Mouse (Mus musculus): Measurements from ENCODE around the gene Ypel2. TPM values are rescaled to one million over a fixed set of nuclear protein-coding genes. Genes with fewer than 3 reads are reported as not detected.

Ypel2 gene
- total and polyA plus RNA-seq, 3 experiments = 1.5 to 8.2 (median 7.0) TPM

DNA sequence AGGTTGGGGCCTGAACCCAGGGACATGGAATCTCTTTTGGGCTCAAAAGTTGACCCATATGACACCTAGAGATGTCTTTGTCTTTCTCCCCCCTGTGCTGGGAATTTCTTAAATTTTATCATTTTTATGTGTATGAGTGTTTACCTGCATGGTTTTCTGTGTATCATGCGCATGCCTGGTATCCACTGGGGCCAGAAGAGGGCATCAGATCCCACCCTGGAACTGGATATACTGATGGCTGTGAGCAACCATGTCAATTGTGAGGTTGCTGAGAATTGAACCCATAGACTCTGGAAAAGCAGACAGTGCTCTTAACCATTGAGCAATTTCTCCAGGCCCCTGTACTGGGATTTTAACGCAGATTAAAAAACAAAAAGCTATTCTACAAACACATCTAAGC is 76.0 kb downstream of the Ypel2 start:
- Histone ChIP-seq H3K4me1 (ENCODE audit: insufficient read depth, low read depth, low read length) (peaks cover 17% of the 10 kb centered on the region), H3K4me3 (ENCODE audit: low read depth, low read length) (no peak overlapping the region), H3K36me3 (replicated peaks) (no peaks in the 10 kb centered on the region), H3K9me3 (replicated peaks) (no peaks in the 10 kb centered on the region), H3K27me3 (ENCODE audit: insufficient read depth, low read length) (peaks cover 15% of the 10 kb centered on the region)
- DNase-seq (ENCODE audit: low spot score) (no peak), ATAC-seq (ENCODE audit: extremely low read depth, insufficient number of reproducible peaks, low FRiP score, poor library complexity, severe bottlenecking) (no peak)
- no peak for TF ChIP-seq GATA2 (IDR thresholded peaks at IDR 0.05; ENCODE audit: borderline replicate concordance, low read depth, low read length)
- TF ChIP-seq TAL1 (conservative IDR thresholded peaks at IDR 0.05; ENCODE audit: low read depth, low read length) = no peak
- TF ChIP-seq POLR2AphosphoS5 (IDR thresholded peaks at IDR 0.05; ENCODE audit: insufficient replicate concordance, low read depth, low read length) = no peak
- TF ChIP-seq CTCF (IDR thresholded peaks at IDR 0.05; ENCODE audit: low read depth, low read length) = no peak
- TF ChIP-seq GATA1 (IDR thresholded peaks at IDR 0.05; ENCODE audit: borderline replicate concordance, low read length) = no peak

DNA sequence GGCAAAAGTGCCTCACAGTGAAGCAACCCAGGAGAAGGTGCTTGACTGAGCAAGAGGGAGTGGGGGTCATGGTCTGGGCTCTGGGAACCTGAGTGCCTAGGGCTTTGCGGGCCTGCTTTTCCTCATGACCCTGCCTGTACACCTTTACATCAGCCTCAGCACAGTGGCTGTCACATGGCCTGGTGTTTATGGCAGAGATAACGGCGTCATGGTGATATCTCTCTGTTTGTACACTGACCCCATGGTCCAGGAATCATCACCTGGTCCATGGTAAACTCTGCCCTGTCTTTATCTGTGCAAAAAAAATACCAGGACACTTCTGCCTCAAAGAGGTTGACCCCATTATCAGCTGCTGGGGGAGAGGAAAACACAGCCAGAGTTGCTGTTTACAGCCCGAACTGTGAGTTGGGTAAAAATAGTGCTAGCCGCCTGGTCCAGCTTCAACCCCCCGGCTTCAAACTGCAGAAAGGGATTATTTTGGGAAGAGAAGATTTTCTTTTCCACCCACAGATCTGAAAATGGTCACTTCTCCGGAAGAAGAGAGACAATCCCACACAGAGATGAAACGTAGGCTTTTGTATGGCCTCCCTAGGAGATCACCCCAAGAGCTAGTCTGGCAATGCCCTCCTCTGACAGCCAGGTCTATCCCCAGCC is 76.8 kb downstream of the Ypel2 start:
- H3K4me1 ChIP-seq (ENCODE audit: insufficient read depth, low read depth, low read length) = peaks cover 17% of the 10 kb centered on the region
- H3K4me3 ChIP-seq (ENCODE audit: low read depth, low read length) = no peak overlapping the region
- ATAC-seq (ENCODE audit: extremely low read depth, insufficient number of reproducible peaks, low FRiP score, poor library complexity, severe bottlenecking) = no peak
- no peak for DNase-seq (ENCODE audit: low spot score)
- no peaks in the 10 kb centered on the region for H3K9me3 ChIP-seq (replicated peaks)
- H3K27me3 ChIP-seq (ENCODE audit: insufficient read depth, low read length) = peaks cover 14% of the 10 kb centered on the region
- no peaks in the 10 kb centered on the region for H3K36me3 ChIP-seq (replicated peaks)
- TF ChIP-seq POLR2AphosphoS5 (IDR thresholded peaks at IDR 0.05; ENCODE audit: insufficient replicate concordance, low read depth, low read length) (no peak), GATA2 (IDR thresholded peaks at IDR 0.05; ENCODE audit: borderline replicate concordance, low read depth, low read length) (no peak), CTCF (IDR thresholded peaks at IDR 0.05; ENCODE audit: low read depth, low read length) (no peak), GATA1 (IDR thresholded peaks at IDR 0.05; ENCODE audit: borderline replicate concordance, low read length) (no peak), TAL1 (conservative IDR thresholded peaks at IDR 0.05; ENCODE audit: low read depth, low read length) (no peak)

DNA sequence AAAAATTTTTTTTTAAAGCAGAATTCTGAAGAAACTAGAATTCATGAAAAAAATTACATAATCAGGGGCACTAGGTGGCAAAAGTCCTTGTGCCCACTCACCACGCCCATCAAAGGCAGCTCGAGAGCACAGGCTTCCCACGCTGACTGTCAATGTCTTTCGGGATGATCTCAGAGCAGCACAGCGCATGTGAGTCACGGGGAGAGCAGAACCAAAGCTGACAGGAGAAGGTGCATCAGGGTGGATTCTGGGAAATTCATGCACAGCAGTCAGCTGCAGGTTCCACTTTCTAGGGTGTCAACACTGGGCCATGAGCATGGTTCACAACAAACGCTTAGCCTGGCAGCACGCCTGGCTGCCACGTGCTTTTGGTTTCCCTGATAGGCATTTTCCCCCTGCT is 79.2 kb downstream of the Ypel2 start:
- peaks cover 9% of the 10 kb centered on the region for H3K27me3 ChIP-seq (ENCODE audit: insufficient read depth, low read length)
- no peak overlapping the region for H3K4me3 ChIP-seq (ENCODE audit: low read depth, low read length)
- H3K4me1 ChIP-seq (ENCODE audit: insufficient read depth, low read depth, low read length) = peaks cover 7% of the 10 kb centered on the region; the same call in 1 of the 2 replicates
- TF ChIP-seq CTCF (IDR thresholded peaks at IDR 0.05; ENCODE audit: low read depth, low read length) = no peak
- TF ChIP-seq GATA1 (IDR thresholded peaks at IDR 0.05; ENCODE audit: borderline replicate concordance, low read length) = no peak
- TF ChIP-seq TAL1 (conservative IDR thresholded peaks at IDR 0.05; ENCODE audit: low read depth, low read length) = no peak
- no peak for TF ChIP-seq GATA2 (IDR thresholded peaks at IDR 0.05; ENCODE audit: borderline replicate concordance, low read depth, low read length)
- TF ChIP-seq POLR2AphosphoS5 (IDR thresholded peaks at IDR 0.05; ENCODE audit: insufficient replicate concordance, low read depth, low read length) = no peak
- DNase-seq (ENCODE audit: low spot score) = no peak
- H3K36me3 ChIP-seq (replicated peaks) = no peaks in the 10 kb centered on the region
- no peaks in the 10 kb centered on the region for H3K9me3 ChIP-seq (replicated peaks)
- ATAC-seq (ENCODE audit: extremely low read depth, insufficient number of reproducible peaks, low FRiP score, poor library complexity, severe bottlenecking) = no peak

DNA sequence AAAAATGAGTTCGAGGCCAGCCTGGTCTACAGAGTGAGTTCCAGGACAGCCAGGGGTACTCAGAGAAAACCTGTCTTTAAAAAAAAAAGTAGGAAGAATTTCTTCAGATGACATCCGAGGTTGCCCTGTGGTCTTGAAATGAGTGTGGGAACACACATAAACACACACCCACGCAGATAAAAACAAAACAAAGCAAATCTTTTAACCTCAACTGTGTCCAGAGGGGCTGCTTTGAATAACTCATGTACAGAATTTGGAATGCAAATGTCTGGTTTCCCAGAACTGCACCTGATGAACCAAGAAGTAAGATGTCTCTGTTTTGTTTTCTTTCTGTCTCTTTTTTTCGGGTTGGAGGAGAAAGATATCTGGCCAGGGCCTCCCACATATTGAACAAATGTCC is 83.3 kb downstream of the Ypel2 start:
- ATAC-seq (ENCODE audit: extremely low read depth, insufficient number of reproducible peaks, low FRiP score, poor library complexity, severe bottlenecking) = no peak
- peaks cover 32% of the 10 kb centered on the region for H3K4me1 ChIP-seq (ENCODE audit: insufficient read depth, low read depth, low read length)
- no peak for DNase-seq (ENCODE audit: low spot score)
- no peaks in the 10 kb centered on the region for H3K36me3 ChIP-seq (replicated peaks)
- TF ChIP-seq GATA1 (IDR thresholded peaks at IDR 0.05; ENCODE audit: borderline replicate concordance, low read length) = no peak
- TF ChIP-seq CTCF (IDR thresholded peaks at IDR 0.05; ENCODE audit: low read depth, low read length) = no peak
- TF ChIP-seq GATA2 (IDR thresholded peaks at IDR 0.05; ENCODE audit: borderline replicate concordance, low read depth, low read length) = no peak
- no peak for TF ChIP-seq TAL1 (conservative IDR thresholded peaks at IDR 0.05; ENCODE audit: low read depth, low read length)
- no peak for TF ChIP-seq POLR2AphosphoS5 (IDR thresholded peaks at IDR 0.05; ENCODE audit: insufficient replicate concordance, low read depth, low read length)
- H3K4me3 ChIP-seq (ENCODE audit: low read depth, low read length) = no peak overlapping the region
- no peaks in the 10 kb centered on the region for H3K9me3 ChIP-seq (replicated peaks)
- H3K27me3 ChIP-seq (ENCODE audit: insufficient read depth, low read length) = peaks cover 5% of the 10 kb centered on the region

DNA sequence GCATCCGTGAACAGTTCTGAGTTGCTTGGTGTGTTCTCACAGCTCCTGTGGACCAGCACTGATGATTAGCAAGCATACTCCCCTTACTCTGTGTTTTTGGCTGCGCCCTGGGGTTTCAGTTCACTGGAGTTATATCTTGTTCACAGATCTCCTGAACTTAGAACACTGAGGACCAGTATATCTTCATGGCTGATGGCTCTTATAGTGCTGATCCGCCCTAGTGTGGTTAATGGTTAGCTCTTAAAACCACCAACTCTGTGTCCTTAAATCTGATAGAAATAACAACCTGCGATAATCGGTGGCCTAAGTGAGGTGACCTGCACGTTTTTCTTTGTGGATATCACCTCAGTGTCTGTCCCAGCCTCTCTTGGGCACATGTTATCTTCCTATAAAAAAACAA is 84.5 kb downstream of the Ypel2 start:
- Histone ChIP-seq H3K4me1 (ENCODE audit: insufficient read depth, low read depth, low read length) (peaks cover 32% of the 10 kb centered on the region), H3K9me3 (replicated peaks) (no peaks in the 10 kb centered on the region), H3K36me3 (replicated peaks) (no peaks in the 10 kb centered on the region), H3K4me3 (ENCODE audit: low read depth, low read length) (peak overlapping the region; percentile 16; the same call in 1 of the 2 replicates), H3K27me3 (ENCODE audit: insufficient read depth, low read length) (peaks cover under 1% of the 10 kb centered on the region; the same call in 1 of the 2 replicates)
- no peak for DNase-seq (ENCODE audit: low spot score)
- no peak for ATAC-seq (ENCODE audit: extremely low read depth, insufficient number of reproducible peaks, low FRiP score, poor library complexity, severe bottlenecking)
- no peak for TF ChIP-seq CTCF (IDR thresholded peaks at IDR 0.05; ENCODE audit: low read depth, low read length)

DNA sequence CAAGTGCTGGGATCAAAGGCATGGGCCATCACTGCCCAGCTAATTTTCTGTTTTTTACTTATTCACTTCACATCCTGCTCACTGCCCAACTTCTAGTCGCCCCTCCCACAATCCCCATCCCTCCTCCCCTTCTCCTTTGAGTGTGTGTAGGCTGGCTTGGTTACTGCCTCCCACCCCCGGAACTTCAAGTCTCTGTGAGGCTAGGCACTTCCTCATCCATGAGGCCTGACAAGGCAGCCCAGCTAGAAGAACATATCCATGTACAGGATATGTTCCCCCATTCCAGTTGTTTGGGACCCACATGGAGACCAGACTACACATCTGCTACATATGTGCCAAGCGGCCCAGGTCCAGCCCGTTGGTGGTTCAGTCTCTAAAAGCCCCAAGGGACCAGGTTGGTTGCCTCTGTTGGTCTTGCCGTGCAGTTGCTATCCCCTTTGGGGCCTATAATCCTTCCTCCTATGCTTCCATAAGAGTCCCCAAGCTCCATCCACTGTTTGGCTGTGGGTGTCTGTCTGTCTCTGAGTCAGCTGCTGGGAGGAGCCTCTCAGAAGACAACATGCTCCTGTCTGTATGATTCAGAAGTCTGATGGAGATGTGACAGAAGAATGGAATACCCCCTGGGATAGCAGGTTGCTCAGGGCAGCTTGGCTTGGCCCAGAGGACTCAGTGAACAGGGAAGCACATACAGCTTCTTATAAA is 85.5 kb downstream of the Ypel2 start:
- 0 out of 2 replicates have a peak, but pooled peaks have one; percentile 34 for ATAC-seq (ENCODE audit: extremely low read depth, insufficient number of reproducible peaks, low FRiP score, poor library complexity, severe bottlenecking)
- H3K4me3 ChIP-seq (ENCODE audit: low read depth, low read length) = peak overlapping the region; percentile 57

More for the DNA sequence above, 85.5 kb downstream of the Ypel2 start:
- Histone ChIP-seq H3K36me3 (replicated peaks) (no peaks in the 10 kb centered on the region), H3K4me1 (ENCODE audit: insufficient read depth, low read depth, low read length) (peaks cover 32% of the 10 kb centered on the region), H3K27me3 (ENCODE audit: insufficient read depth, low read length) (no peaks in the 10 kb centered on the region), H3K9me3 (replicated peaks) (no peaks in the 10 kb centered on the region)
- peak; percentile 57 for DNase-seq (ENCODE audit: low spot score)
- TF ChIP-seq CTCF (IDR thresholded peaks at IDR 0.05; ENCODE audit: low read depth, low read length) (no peak), POLR2AphosphoS5 (IDR thresholded peaks at IDR 0.05; ENCODE audit: insufficient replicate concordance, low read depth, low read length) (no peak)

All from G1E (cell line).